Mouse (Mus musculus) MEL (cell line): Measurements from ENCODE around the gene Cd200. TPM values are rescaled to one million over a fixed set of nuclear protein-coding genes. Genes with fewer than 3 reads are reported as not detected.

Experiments
- DNase-seq: peaks from one replicate; pipeline ENCODE4 v3.0.0; 2011; ENCODE audit warnings: low read depth, low spot score
- H3K27ac ChIP-seq: 2 replicates; pipeline ENCODE4 v1.5.1; 2012; ENCODE audit warnings: low read depth, mild to moderate bottlenecking, control low read depth, low read length, moderate library complexity; ENCODE audit not compliant: control insufficient read depth
- H3K27me3 ChIP-seq, 2 experiments: fragments of 150-350 bp in 1 of 2; sonication (generic) in 1 of 2; 2 replicates each; pipeline ENCODE4 v1.6.1; 2012; ENCODE audit warnings: low read length in 2 of 2, mild to moderate bottlenecking in 2 of 2, improper control_type of control experiment in 1 of 2, moderate library complexity in 1 of 2; ENCODE audit not compliant: insufficient read depth in 2 of 2, control insufficient read depth in 1 of 2
- H3K36me3 ChIP-seq, 2 experiments: 2 replicates each; pipeline ENCODE4 v1.6.1; 2012 to 2014; ENCODE audit warnings: low read length in 2 of 2, improper control_type of control experiment in 1 of 2, inconsistent platforms in 1 of 2, mild to moderate bottlenecking in 1 of 2; ENCODE audit not compliant: insufficient read depth in 2 of 2, control insufficient read depth in 1 of 2
- H3K4me1 ChIP-seq, 2 experiments: fragments of 150-350 bp in 1 of 2; sonication (generic) in 1 of 2; 2 replicates each; pipeline ENCODE4 v1.6.1; 2012; ENCODE audit warnings: low read length in 2 of 2, improper control_type of control experiment in 1 of 2, mild to moderate bottlenecking in 1 of 2; ENCODE audit not compliant: insufficient read depth in 2 of 2, control insufficient read depth in 1 of 2
- H3K4me3 ChIP-seq, 2 experiments: fragments of 150-350 bp in 1 of 2; sonication (generic) in 1 of 2; 2 replicates each; pipeline ENCODE4 v1.5.1; 2012; ENCODE audit warnings: low read depth in 2 of 2, low read length in 2 of 2, mild to moderate bottlenecking in 2 of 2, moderate library complexity in 2 of 2, control low read depth in 1 of 2, improper control_type of control experiment in 1 of 2; ENCODE audit not compliant: control insufficient read depth in 1 of 2, insufficient read depth in 1 of 2
- H3K79me2 ChIP-seq: 2 replicates; pipeline ENCODE4 v1.6.1; 2012; ENCODE audit warnings: mild to moderate bottlenecking, low read length, moderate library complexity; ENCODE audit not compliant: control insufficient read depth, poor library complexity, insufficient read depth
- H3K9ac ChIP-seq: 2 replicates; pipeline ENCODE4 v1.6.1; 2012; ENCODE audit warnings: low read depth, mild to moderate bottlenecking, control low read depth, low read length, moderate library complexity; ENCODE audit not compliant: control insufficient read depth, poor library complexity, severe bottlenecking
- H3K9me3 ChIP-seq: fragments of 150-350 bp; sonication (generic); replicated peaks from 2 replicates; pipeline ENCODE4 v1.6.1; 2012; ENCODE audit warnings: mild to moderate bottlenecking, low read length, improper control_type of control experiment, moderate library complexity; ENCODE audit not compliant: insufficient read depth
- CHD1 ChIP-seq: IDR thresholded peaks from 2 replicates; pipeline ENCODE4 v1.6.1; 2012; ENCODE audit warnings: low read depth, mild to moderate bottlenecking, inconsistent platforms, low read length, improper control_type of control experiment
- CHD2 ChIP-seq: IDR thresholded peaks from 2 replicates; pipeline ENCODE4 v1.6.1; 2011; ENCODE audit warnings: low read length, improper control_type of control experiment
- CTCF ChIP-seq, 3 experiments: IDR thresholded peaks in 2 of 3; conservative IDR thresholded peaks in 1 of 3; 2 replicates each; pipeline ENCODE4 v1.5.1; 2011 to 2012; ENCODE audit warnings: low read length in 3 of 3, low read depth in 2 of 3, mild to moderate bottlenecking in 2 of 3, improper control_type of control experiment in 1 of 3, inconsistent platforms in 1 of 3, mixed read lengths in 1 of 3, moderate library complexity in 1 of 3; ENCODE audit not compliant: control insufficient read depth in 1 of 3, insufficient read depth in 1 of 3, poor library complexity in 1 of 3, severe bottlenecking in 1 of 3
- ELF1 ChIP-seq: IDR thresholded peaks from 2 replicates; pipeline ENCODE4 v1.6.1; 2014; ENCODE audit warnings: low read depth, mild to moderate bottlenecking, inconsistent platforms, low read length, improper control_type of control experiment, moderate library complexity
- EP300 ChIP-seq, 2 experiments: IDR thresholded peaks; 2 replicates each; pipeline ENCODE4 v1.6.1; 2011; ENCODE audit warnings: improper control_type of control experiment in 2 of 2, low read length in 2 of 2, low read depth in 1 of 2, mild to moderate bottlenecking in 1 of 2
- ETS1 ChIP-seq: IDR thresholded peaks from 2 replicates; pipeline ENCODE4 v1.6.1; 2012; ENCODE audit warnings: low read depth, mild to moderate bottlenecking, inconsistent platforms, low read length, improper control_type of control experiment, moderate library complexity
- GABPA ChIP-seq: IDR thresholded peaks from 2 replicates; pipeline ENCODE4 v1.6.1; 2012; ENCODE audit warnings: low read depth, mild to moderate bottlenecking, inconsistent platforms, low read length, improper control_type of control experiment, moderate library complexity
- GATA1 ChIP-seq: IDR thresholded peaks from 2 replicates; pipeline ENCODE4 v1.6.1; 2011; ENCODE audit warnings: low read depth, low read length, improper control_type of control experiment
- HCFC1 ChIP-seq: IDR thresholded peaks from 2 replicates; pipeline ENCODE4 v1.6.1; 2012; ENCODE audit warnings: low read depth, mild to moderate bottlenecking, inconsistent platforms, low read length, improper control_type of control experiment, moderate library complexity
- JUND ChIP-seq: IDR thresholded peaks from 2 replicates; pipeline ENCODE4 v1.6.1; 2011; ENCODE audit warnings: low read depth, mild to moderate bottlenecking, improper control_type of control experiment, low read length
- KAT2A ChIP-seq: conservative IDR thresholded peaks from 2 replicates; pipeline ENCODE4 v1.6.1; 2012; ENCODE audit warnings: low read depth, low read length, improper control_type of control experiment, inconsistent platforms
- MAFK ChIP-seq: IDR thresholded peaks from 2 replicates; pipeline ENCODE4 v1.6.1; 2011; ENCODE audit warnings: low read depth, mild to moderate bottlenecking, low read length, improper control_type of control experiment, borderline replicate concordance
- MAX ChIP-seq: IDR thresholded peaks from 2 replicates; pipeline ENCODE4 v1.6.1; 2011; ENCODE audit warnings: low read length, improper control_type of control experiment
- MXI1 ChIP-seq: IDR thresholded peaks from 2 replicates; pipeline ENCODE4 v1.6.1; 2011; ENCODE audit warnings: mild to moderate bottlenecking, low read depth, low read length, improper control_type of control experiment
- NRF1 ChIP-seq: IDR thresholded peaks from 2 replicates; pipeline ENCODE4 v1.6.1; 2014; ENCODE audit warnings: low read depth, mild to moderate bottlenecking, inconsistent platforms, low read length, improper control_type of control experiment, moderate library complexity; ENCODE audit not compliant: poor library complexity, insufficient read depth, severe bottlenecking
- POLR2AphosphoS2 ChIP-seq: IDR thresholded peaks from 2 replicates; pipeline ENCODE4 v1.6.1; 2011; ENCODE audit warnings: low read length, improper control_type of control experiment
- POLR2AphosphoS5 ChIP-seq: IDR thresholded peaks from 2 replicates; pipeline ENCODE4 v1.6.1; 2012; ENCODE audit warnings: low read depth, borderline replicate concordance, mild to moderate bottlenecking, inconsistent platforms, low read length, moderate library complexity, mixed read lengths
- RAD21 ChIP-seq: IDR thresholded peaks from 2 replicates; pipeline ENCODE4 v1.6.1; 2011; ENCODE audit warnings: mild to moderate bottlenecking, low read depth, low read length, improper control_type of control experiment
- SIN3A ChIP-seq: IDR thresholded peaks from 2 replicates; pipeline ENCODE4 v1.6.1; 2012; ENCODE audit warnings: low read length, improper control_type of control experiment, inconsistent platforms
- TAL1 ChIP-seq: IDR thresholded peaks from 2 replicates; pipeline ENCODE4 v1.6.1; 2012; ENCODE audit warnings: mild to moderate bottlenecking, inconsistent platforms, low read length, moderate library complexity, mixed read lengths
- TBP ChIP-seq: IDR thresholded peaks from 2 replicates; pipeline ENCODE4 v1.8.0; 2011; ENCODE audit warnings: low read depth, low read length, improper control_type of control experiment
- UBTF ChIP-seq: IDR thresholded peaks from 2 replicates; pipeline ENCODE4 v1.6.1; 2012; ENCODE audit warnings: low read depth, mild to moderate bottlenecking, inconsistent platforms, low read length, improper control_type of control experiment, moderate library complexity, borderline replicate concordance; ENCODE audit not compliant: insufficient read depth
- ZNF384 ChIP-seq: IDR thresholded peaks from 2 replicates; pipeline ENCODE4 v1.6.1; 2012; ENCODE audit warnings: low read depth, mild to moderate bottlenecking, inconsistent platforms, low read length, improper control_type of control experiment
- polyA plus RNA-seq, 2 experiments: library from polyadenylated mRNA; stranded (reverse) in 1 of 2; unstranded in 1 of 2; fragments of >175 nt in 1 of 2; fragments of >200 nt in 1 of 2; gene quantifications; 2 replicates each; pipeline versions ENCODE4 v1.2.1 to v1.2.4; 2012; ENCODE audit warnings: low replicate concordance in 2 of 2, low read depth in 1 of 2; ENCODE audit not compliant: insufficient read length in 2 of 2, insufficient read depth in 1 of 2, missing spikeins in 1 of 2
- total RNA-seq: library from RNA; depleted of rRNA; stranded (reverse); fragments of 300-350 nt; gene quantifications from 2 replicates; pipeline ENCODE4 v1.2.3, GENCODE M21; 2012

The Cd200 gene
- total and polyA plus RNA-seq, 3 experiments: not detected

- no peak for TF ChIP-seq CHD1
- TF ChIP-seq NRF1: no peak
- TF ChIP-seq ETS1: no peak
- no peak for TF ChIP-seq ZNF384
- TF ChIP-seq MAFK: no peak
- TF ChIP-seq CTCF (IDR thresholded peaks at IDR 0.05 in 2 of 3, conservative IDR thresholded peaks at IDR 0.05 in 1 of 3; ENCODE audit: control insufficient read depth in 1 of 3, insufficient read depth in 1 of 3, low read depth in 2 of 3, low read length in 3 of 3, poor library complexity in 1 of 3, severe bottlenecking in 1 of 3): no peak
- TF ChIP-seq HCFC1: no peak
- no peak for TF ChIP-seq EP300 (IDR thresholded peaks at IDR 0.05; ENCODE audit: low read depth in 1 of 2, low read length in 2 of 2)
- no peak for TF ChIP-seq MAX
- no peak for TF ChIP-seq POLR2AphosphoS2
- no peak for TF ChIP-seq TAL1
- no peak for TF ChIP-seq POLR2AphosphoS5
- TF ChIP-seq ELF1: no peak
- TF ChIP-seq UBTF: no peak
- no peak for DNase-seq
- Histone ChIP-seq H3K79me2 (no peaks in the 10 kb centered on the region), H3K9ac (no peak overlapping the region), H3K4me1 (no peaks in the 10 kb centered on the region), H3K4me3 (no peak overlapping the region), H3K36me3 (no peaks in the 10 kb centered on the region), H3K9me3 (no peaks in the 10 kb centered on the region), H3K27me3 (no peaks in the 10 kb centered on the region), H3K27ac (no peak overlapping the region)
Observed at GRCm38 (mm10) chr16:45390286-45390956, 18.4 kb downstream of the Cd200 start.

- Histone ChIP-seq H3K4me3 (no peak overlapping the region), H3K9me3 (no peaks in the 10 kb centered on the region), H3K9ac (no peak overlapping the region), H3K27me3 (no peaks in the 10 kb centered on the region), H3K4me1 (no peaks in the 10 kb centered on the region), H3K36me3 (no peaks in the 10 kb centered on the region), H3K79me2 (no peaks in the 10 kb centered on the region), H3K27ac (no peak overlapping the region)
- no peak for DNase-seq
- no peak for TF ChIP-seq TAL1
- no peak for TF ChIP-seq EP300 (IDR thresholded peaks at IDR 0.05; ENCODE audit: low read depth in 1 of 2, low read length in 2 of 2)
- TF ChIP-seq CHD2: no peak
- TF ChIP-seq POLR2AphosphoS5: no peak
- TF ChIP-seq JUND: no peak
- no peak for TF ChIP-seq GATA1
- TF ChIP-seq RAD21: no peak
- no peak for TF ChIP-seq SIN3A
- no peak for TF ChIP-seq CTCF (IDR thresholded peaks at IDR 0.05 in 2 of 3, conservative IDR thresholded peaks at IDR 0.05 in 1 of 3; ENCODE audit: control insufficient read depth in 1 of 3, insufficient read depth in 1 of 3, low read depth in 2 of 3, low read length in 3 of 3, poor library complexity in 1 of 3, severe bottlenecking in 1 of 3)
- TF ChIP-seq NRF1: no peak
- no peak for TF ChIP-seq TBP
- no peak for TF ChIP-seq ETS1
- no peak for TF ChIP-seq MXI1
- TF ChIP-seq KAT2A: no peak
- no peak for TF ChIP-seq GABPA
- TF ChIP-seq HCFC1: no peak
Observed at GRCm38 (mm10) chr16:45389833-45390232, 19.0 kb downstream of the Cd200 start.
